Mouse (Mus musculus): ENCODE measurements at regions not wholly inside any gene's neighbourhood (a gene's known extent, or its start where the extent isn't known, plus 50 kb on each side); places are given as distances from the start of the nearest gene placed in this dataset.

GRCm38 (mm10) chr16:77444647-77445046 lies 157.2 kb downstream of the Gm11146 start:
- no peak for DNase-seq

- peak; percentile 19 for DNase-seq
Observed at GRCm38 (mm10) chr16:77444006-77444405, 157.9 kb downstream of the Gm11146 start.

- DNase-seq = no peak
Observed at GRCm38 (mm10) chr16:77443318-77443717, 158.6 kb downstream of the Gm11146 start.

DNA sequence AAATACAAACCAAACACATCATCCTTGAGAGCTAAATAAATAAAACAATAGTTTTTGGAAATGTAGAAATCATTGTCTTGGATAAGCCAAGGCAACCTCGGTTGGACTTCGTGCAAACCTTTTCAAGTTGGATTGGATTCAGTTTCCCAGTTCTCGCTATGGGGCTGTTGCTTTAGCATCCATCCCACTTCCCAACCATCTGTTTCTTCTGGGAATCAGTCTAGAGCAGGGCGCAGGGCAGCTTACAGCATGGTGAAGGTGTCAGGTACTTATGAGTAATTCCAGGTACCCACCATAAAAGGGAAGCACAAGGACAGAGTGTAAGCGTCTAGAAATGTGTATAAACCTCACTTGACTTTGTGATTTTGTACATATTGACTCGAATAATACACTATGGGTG lies 159.0 kb downstream of the Gm11146 start:
- DNase-seq = no peak

- DNase-seq = no peak
Observed at GRCm38 (mm10) chr16:77431345-77431744, 170.5 kb downstream of the Gm11146 start.

GRCm38 (mm10) chr16:77422385-77423363 lies 179.2 kb downstream of the Gm11146 start:
- DNase-seq = no peak

GRCm38 (mm10) chr16:77421591-77422024 lies 180.3 kb downstream of the Gm11146 start:
- DNase-seq = peak; percentile 68

GRCm38 (mm10) chr16:77421001-77421400 lies 180.9 kb downstream of the Gm11146 start:
- no peak for DNase-seq

GRCm38 (mm10) chr16:77420136-77420860 lies 181.6 kb downstream of the Gm11146 start:
- DNase-seq = no peak

- DNase-seq = no peak
Observed at GRCm38 (mm10) chr16:77419116-77419735, 182.7 kb downstream of the Gm11146 start.

- no peak for DNase-seq
Observed at GRCm38 (mm10) chr16:77418486-77418885, 183.4 kb downstream of the Gm11146 start.

- peak; percentile 52 for DNase-seq
Observed at GRCm38 (mm10) chr16:77417791-77418190, 184.1 kb downstream of the Gm11146 start.

GRCm38 (mm10) chr16:77414562-77414961 lies 187.3 kb downstream of the Gm11146 start:
- DNase-seq = no peak

DNA sequence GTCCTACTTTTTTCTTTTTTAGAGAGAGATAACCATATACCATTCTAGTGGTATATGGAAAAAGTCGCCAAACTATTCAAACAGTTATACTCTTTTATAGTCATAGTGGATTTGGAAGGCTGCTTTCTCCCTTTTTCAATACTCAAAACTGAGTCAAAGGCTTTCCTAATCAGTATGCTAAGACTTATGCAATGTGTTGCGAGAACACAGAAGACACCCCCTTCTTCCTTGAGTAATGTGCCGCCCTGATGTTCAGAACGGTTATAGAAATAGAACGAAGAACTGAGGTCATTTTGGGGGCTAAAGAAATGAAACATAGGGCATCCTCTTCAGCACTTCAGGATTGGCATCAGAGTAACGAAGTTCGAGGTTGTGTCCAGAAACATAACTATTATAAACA lies 192.7 kb downstream of the Gm11146 start:
- DNase-seq = no peak

DNA sequence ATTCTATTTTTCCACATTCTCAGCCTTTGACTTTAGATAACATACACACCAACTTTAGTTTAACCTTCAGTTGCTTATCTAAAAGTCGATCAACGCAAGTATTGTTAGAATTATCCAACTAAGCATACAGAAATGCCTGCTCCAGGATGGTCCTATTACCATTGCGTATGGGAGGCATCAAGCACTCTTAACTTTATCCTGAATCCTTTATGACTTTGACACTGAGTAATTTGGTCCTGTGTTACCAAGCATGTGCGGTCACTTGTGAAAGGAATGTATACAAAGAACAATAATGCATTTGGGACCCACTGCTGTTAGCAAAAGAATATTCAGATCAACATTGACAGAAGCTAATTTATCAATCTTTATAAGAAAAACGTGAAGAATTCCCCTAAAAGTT lies 194.9 kb downstream of the Gm11146 start:
- DNase-seq = no peak

- DNase-seq = no peak
Observed at GRCm38 (mm10) chr16:77405859-77406258, 196.0 kb downstream of the Gm11146 start.

DNA sequence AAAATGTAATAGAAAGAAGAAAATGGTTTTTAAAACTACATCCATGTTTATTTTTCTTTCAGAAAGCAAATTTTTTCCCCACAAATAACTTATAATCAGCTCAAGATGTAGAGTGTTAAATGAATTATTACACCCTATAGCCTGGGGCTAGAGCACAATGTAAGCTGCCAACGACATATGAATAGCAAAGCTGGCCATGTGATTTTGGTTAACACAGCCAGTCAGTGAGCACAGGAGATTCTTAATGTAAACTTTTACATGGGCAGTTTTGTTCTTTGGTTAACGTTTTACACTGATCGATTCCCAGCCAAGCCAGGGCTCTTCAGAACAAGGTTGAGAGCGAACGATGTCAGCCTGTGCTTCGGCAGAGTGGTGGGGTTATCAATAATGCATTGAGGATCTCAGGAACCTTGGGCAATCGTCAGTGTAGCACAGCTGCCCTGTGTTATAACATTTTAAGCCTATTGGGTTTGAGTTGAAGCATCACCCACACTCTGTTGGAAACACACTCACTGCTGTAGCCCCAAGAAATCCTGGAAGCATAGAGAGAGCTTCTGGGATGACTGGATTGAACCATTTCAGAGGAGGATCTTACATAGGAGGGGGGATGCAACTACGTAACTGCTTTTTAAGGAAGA lies 196.6 kb downstream of the Gm11146 start:
- no peak for DNase-seq

DNA sequence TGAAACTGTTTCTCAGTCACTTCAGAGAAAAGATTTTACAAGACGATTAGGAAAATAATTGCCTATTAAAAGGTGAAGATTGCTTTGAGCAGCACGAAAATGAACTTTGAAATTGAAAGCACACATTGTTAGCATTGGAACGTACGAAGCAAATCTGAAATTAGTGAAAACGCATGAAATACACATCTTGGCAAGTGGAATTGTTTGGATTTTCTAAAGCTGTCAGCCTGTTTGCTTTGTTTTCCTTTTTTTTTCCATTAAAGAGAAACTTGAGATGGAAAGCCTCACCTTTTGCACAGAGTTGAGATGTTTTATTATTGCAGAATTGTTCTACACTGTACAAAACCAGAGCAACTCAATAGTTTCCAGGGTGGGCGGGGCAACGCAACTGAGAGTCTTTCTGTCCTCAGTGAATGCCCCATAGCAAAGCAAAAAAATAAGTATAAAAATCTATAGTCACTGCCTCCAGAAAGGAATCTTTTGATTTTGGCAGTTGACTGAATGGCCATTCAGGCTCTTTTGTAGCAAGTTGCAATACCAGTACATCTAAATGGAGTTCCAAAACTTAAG lies 199.1 kb downstream of the Gm11146 start:
- DNase-seq = no peak

- no peak for DNase-seq
Observed at GRCm38 (mm10) chr16:77401185-77401943, 200.5 kb downstream of the Gm11146 start.

DNA sequence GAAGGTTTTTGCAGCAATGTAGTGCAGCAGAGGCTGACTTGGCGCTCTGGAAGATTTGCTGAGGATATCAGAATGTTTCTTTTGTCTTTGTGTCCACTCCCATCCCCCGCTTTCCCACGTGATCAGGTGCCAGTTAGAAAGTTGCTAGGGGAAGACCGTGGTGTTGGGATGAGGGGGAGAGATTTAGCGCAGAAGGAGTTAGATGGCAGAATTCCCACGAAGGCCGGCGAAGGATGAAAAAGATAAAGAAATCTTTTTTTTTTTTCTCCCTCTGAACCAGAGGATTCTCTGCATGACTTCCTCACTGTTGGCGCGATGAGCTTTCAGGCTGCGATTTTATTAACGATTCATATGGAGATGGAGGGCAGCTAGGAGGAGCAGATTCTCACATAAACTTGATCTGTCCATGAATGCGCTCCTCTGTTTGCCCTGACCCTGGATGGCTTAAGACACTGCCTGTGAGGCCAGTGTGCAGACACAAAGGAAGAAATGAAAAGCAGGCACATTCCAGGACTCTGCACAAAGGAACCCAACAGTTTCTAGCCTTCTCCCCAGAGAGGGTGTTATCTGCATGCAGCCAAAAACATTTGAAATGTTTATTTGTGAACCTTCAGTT lies 201.5 kb downstream of the Gm11146 start:
- peak; percentile 27 for DNase-seq

DNA sequence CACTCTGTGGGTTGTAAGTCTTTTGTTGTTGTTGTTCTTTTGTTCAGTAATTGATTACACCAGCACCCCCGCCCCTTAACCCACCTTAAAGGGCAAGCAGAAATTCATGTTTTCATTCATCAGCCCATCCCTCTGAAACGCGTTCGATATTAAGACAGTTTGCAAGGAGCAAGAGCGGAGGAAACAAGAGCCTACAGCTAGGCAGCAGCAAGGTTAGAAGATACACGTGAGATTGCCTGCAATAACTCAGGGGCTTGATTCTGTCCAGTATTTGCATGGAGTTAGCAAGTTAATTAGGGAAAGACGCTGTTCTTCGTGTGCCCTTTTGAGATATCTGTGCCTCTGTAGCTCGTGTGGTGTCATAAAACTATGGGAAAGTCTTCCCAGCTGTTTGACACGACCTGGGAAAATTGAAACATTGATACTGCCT lies 202.0 kb downstream of the Gm11146 start:
- DNase-seq = no peak
